Mouse (Mus musculus): ENCODE data around the gene Vars2.

DNA sequence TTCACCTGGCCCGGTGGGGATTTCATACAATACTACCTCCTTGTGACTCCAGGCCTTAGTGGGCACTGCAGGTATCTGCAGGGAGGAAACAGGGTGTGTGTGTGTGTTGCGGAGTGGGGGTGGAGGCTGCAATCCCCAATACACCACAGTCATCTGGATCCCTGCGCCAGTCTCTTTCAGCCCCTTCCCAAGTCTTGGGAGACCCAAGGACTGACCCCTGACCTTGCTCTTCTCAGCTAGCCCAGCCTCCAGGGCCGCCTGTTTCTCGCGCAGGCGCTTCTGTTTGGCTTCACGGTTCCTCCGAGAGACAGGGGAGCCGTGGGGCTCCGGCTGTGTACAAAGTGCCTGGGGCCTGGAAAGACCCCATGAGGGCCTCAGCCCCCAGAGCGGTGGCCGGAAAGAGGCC is 538 bp downstream of the Vars2 start:
- TF ChIP-seq POLR2A (IDR thresholded peaks at IDR 0.05; ENCODE audit: insufficient read length, low read depth), result no peak
- TF ChIP-seq MAX (IDR thresholded peaks at IDR 0.05; ENCODE audit: low read depth), result no peak
- TF ChIP-seq E2F4 (IDR thresholded peaks at IDR 0.05; ENCODE audit: insufficient read depth), result no peak
- TF ChIP-seq POLR2AphosphoS2 (IDR thresholded peaks at IDR 0.05; ENCODE audit: insufficient read length, low read depth), result no peak
- no peak for TF ChIP-seq USF1 (IDR thresholded peaks at IDR 0.05; ENCODE audit: low read depth)
- TF ChIP-seq CEBPB (IDR thresholded peaks at IDR 0.05; ENCODE audit: insufficient read depth, poor library complexity, severe bottlenecking), result no peak
- no peak for TF ChIP-seq MYOG (IDR thresholded peaks at IDR 0.05; ENCODE audit: control insufficient read depth in 1 of 3, insufficient read depth in 1 of 3, insufficient read length in 2 of 3, low read depth in 2 of 3)
- no peak for TF ChIP-seq TCF12 (IDR thresholded peaks at IDR 0.05; ENCODE audit: insufficient read depth, poor library complexity, severe bottlenecking)
